Mouse (Mus musculus): ENCODE measurements at regions not wholly inside any gene's neighbourhood (a gene's known extent, or its start where the extent isn't known, plus 50 kb on each side); places are given as distances from the start of the nearest gene placed in this dataset.

GRCm38 (mm10) chrX:14592793-14593192, 381.8 kb downstream of the H2al1n start:
- no peaks in the 10 kb centered on the region for H3K27me3 ChIP-seq (ENCODE audit: control insufficient read depth, insufficient read depth, low read length)
- no peak overlapping the region for H3K4me2 ChIP-seq (replicated peaks; ENCODE audit: low read depth, low read length)
- no peaks in the 10 kb centered on the region for H3K4me1 ChIP-seq (replicated peaks; ENCODE audit: control insufficient read depth, insufficient read depth, low read length)
- H3K9ac ChIP-seq (ENCODE audit: low read depth, low read length) = no peak overlapping the region
- no peaks in the 10 kb centered on the region for H3K36me3 ChIP-seq (ENCODE audit: control insufficient read depth, insufficient read depth, low read length)
- H3K9me3 ChIP-seq (ENCODE audit: control insufficient read depth, low read length) = no peaks in the 10 kb centered on the region
- no peak overlapping the region for H3K27ac ChIP-seq (ENCODE audit: low read depth, low read length)
- H3K4me3 ChIP-seq (ENCODE audit: low read depth, low read length) = no peak overlapping the region
- WGBS = 60% methylated on average over 1 of the region's 1 CpGs
- DNase-seq (ENCODE audit: low spot score) = no peak
- no peak for ATAC-seq (ENCODE audit: low FRiP score)

- no peak overlapping the region for H3K4me3 ChIP-seq (ENCODE audit: low read depth, low read length)
- DNase-seq (ENCODE audit: low spot score) = no peak
- ATAC-seq (ENCODE audit: low FRiP score) = no peak
- H3K4me2 ChIP-seq (replicated peaks; ENCODE audit: low read depth, low read length) = no peak overlapping the region
- no peaks in the 10 kb centered on the region for H3K4me1 ChIP-seq (replicated peaks; ENCODE audit: control insufficient read depth, insufficient read depth, low read length)
- no peak overlapping the region for H3K27ac ChIP-seq (ENCODE audit: low read depth, low read length)
- no peaks in the 10 kb centered on the region for H3K27me3 ChIP-seq (ENCODE audit: control insufficient read depth, insufficient read depth, low read length)
- H3K9me3 ChIP-seq (ENCODE audit: control insufficient read depth, low read length) = no peaks in the 10 kb centered on the region
- H3K9ac ChIP-seq (ENCODE audit: low read depth, low read length) = no peak overlapping the region
- no peaks in the 10 kb centered on the region for H3K36me3 ChIP-seq (ENCODE audit: control insufficient read depth, insufficient read depth, low read length)
Measured at GRCm38 (mm10) chrX:14596799-14597198, 385.9 kb downstream of the H2al1n start.

GRCm38 (mm10) chrX:14601916-14602315, 391.0 kb downstream of the H2al1n start:
- Histone ChIP-seq H3K27ac (ENCODE audit: low read depth, low read length) (no peak overlapping the region), H3K4me3 (ENCODE audit: low read depth, low read length) (no peak overlapping the region), H3K27me3 (ENCODE audit: control insufficient read depth, insufficient read depth, low read length) (no peaks in the 10 kb centered on the region), H3K9ac (ENCODE audit: low read depth, low read length) (no peak overlapping the region), H3K4me2 (replicated peaks; ENCODE audit: low read depth, low read length) (no peak overlapping the region), H3K4me1 (replicated peaks; ENCODE audit: control insufficient read depth, insufficient read depth, low read length) (no peaks in the 10 kb centered on the region), H3K9me3 (ENCODE audit: control insufficient read depth, low read length) (no peaks in the 10 kb centered on the region), H3K36me3 (ENCODE audit: control insufficient read depth, insufficient read depth, low read length) (no peaks in the 10 kb centered on the region)
- 95% methylated on average over 2 of the region's 2 CpGs for WGBS
- ATAC-seq (ENCODE audit: low FRiP score) (no peak), DNase-seq (ENCODE audit: low spot score) (no peak)

GRCm38 (mm10) chrX:14609196-14609595, 398.2 kb downstream of the H2al1n start:
- Histone ChIP-seq H3K36me3 (ENCODE audit: control insufficient read depth, insufficient read depth, low read length) (no peaks in the 10 kb centered on the region), H3K9ac (ENCODE audit: low read depth, low read length) (no peak overlapping the region), H3K4me3 (ENCODE audit: low read depth, low read length) (no peak overlapping the region), H3K27me3 (ENCODE audit: control insufficient read depth, insufficient read depth, low read length) (no peaks in the 10 kb centered on the region), H3K27ac (ENCODE audit: low read depth, low read length) (no peak overlapping the region), H3K9me3 (ENCODE audit: control insufficient read depth, low read length) (no peaks in the 10 kb centered on the region), H3K4me1 (replicated peaks; ENCODE audit: control insufficient read depth, insufficient read depth, low read length) (no peaks in the 10 kb centered on the region), H3K4me2 (replicated peaks; ENCODE audit: low read depth, low read length) (no peak overlapping the region)
- WGBS = 81% methylated on average over 1 of the region's 1 CpGs
- DNase-seq (ENCODE audit: low spot score) = no peak
- no peak for ATAC-seq (ENCODE audit: low FRiP score)

GRCm38 (mm10) chrX:14628267-14628901, 417.4 kb downstream of the H2al1n start:
- no peaks in the 10 kb centered on the region for H3K4me1 ChIP-seq (replicated peaks; ENCODE audit: control insufficient read depth, insufficient read depth, low read length)
- ATAC-seq (ENCODE audit: low FRiP score) (peak; percentile 45; the same call in 1 of the 2 replicates), DNase-seq (ENCODE audit: low spot score) (peak; percentile 9)
- H3K27me3 ChIP-seq (ENCODE audit: control insufficient read depth, insufficient read depth, low read length) = no peaks in the 10 kb centered on the region
- WGBS = 44% methylated on average over 10 of the region's 10 CpGs
- H3K36me3 ChIP-seq (ENCODE audit: control insufficient read depth, insufficient read depth, low read length) = no peaks in the 10 kb centered on the region
- no peak overlapping the region for H3K4me2 ChIP-seq (replicated peaks; ENCODE audit: low read depth, low read length)
- H3K9me3 ChIP-seq (ENCODE audit: control insufficient read depth, low read length) = no peaks in the 10 kb centered on the region
- no peak overlapping the region for H3K9ac ChIP-seq (ENCODE audit: low read depth, low read length)
- no peak overlapping the region for H3K27ac ChIP-seq (ENCODE audit: low read depth, low read length)
- H3K4me3 ChIP-seq (ENCODE audit: low read depth, low read length) = no peak overlapping the region

DNA sequence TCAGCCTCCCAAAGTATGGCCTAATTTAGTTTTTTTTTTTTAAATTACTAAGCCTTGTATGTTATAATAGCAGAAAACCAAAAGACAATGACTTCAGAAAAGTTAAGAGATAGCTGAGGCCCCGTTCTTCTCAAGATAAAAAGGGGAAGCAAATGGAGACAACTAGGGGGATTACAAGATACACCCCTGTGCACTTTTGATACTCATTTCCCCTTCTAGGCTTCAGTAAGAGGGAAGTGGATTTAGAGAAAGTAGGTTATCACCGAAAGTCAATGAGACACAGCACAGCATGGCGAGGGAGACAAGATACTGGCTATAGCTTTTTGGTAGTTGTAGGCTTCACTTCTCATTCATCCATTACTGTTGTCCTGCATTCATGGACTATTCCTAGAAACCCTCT, 428.4 kb downstream of the H2al1n start:
- WGBS = 96% methylated on average over 3 of the region's 3 CpGs
- ATAC-seq (ENCODE audit: low FRiP score) = no peak

GRCm38 (mm10) chrX:14664852-14665251, 453.9 kb downstream of the H2al1n start:
- no peak overlapping the region for H3K9ac ChIP-seq (ENCODE audit: low read depth, low read length)
- H3K4me3 ChIP-seq (ENCODE audit: low read depth, low read length) = no peak overlapping the region
- peak; percentile 66; the same call in 1 of the 2 replicates for ATAC-seq (ENCODE audit: low FRiP score)
- peak; percentile 17 for DNase-seq (ENCODE audit: low spot score)
- H3K9me3 ChIP-seq (ENCODE audit: control insufficient read depth, low read length) = no peaks in the 10 kb centered on the region
- 58% methylated on average over 3 of the region's 3 CpGs for WGBS
- no peaks in the 10 kb centered on the region for H3K4me1 ChIP-seq (replicated peaks; ENCODE audit: control insufficient read depth, insufficient read depth, low read length)
- no peak overlapping the region for H3K4me2 ChIP-seq (replicated peaks; ENCODE audit: low read depth, low read length)
- no peaks in the 10 kb centered on the region for H3K27me3 ChIP-seq (ENCODE audit: control insufficient read depth, insufficient read depth, low read length)
- no peaks in the 10 kb centered on the region for H3K36me3 ChIP-seq (ENCODE audit: control insufficient read depth, insufficient read depth, low read length)
- H3K27ac ChIP-seq (ENCODE audit: low read depth, low read length) = no peak overlapping the region

More for the DNA sequence above, 428.4 kb downstream of the H2al1n start:
- no peak for DNase-seq (ENCODE audit: low spot score)
- Histone ChIP-seq H3K9ac (ENCODE audit: low read depth, low read length) (no peak overlapping the region), H3K4me1 (replicated peaks; ENCODE audit: control insufficient read depth, insufficient read depth, low read length) (no peaks in the 10 kb centered on the region), H3K27me3 (ENCODE audit: control insufficient read depth, insufficient read depth, low read length) (no peaks in the 10 kb centered on the region), H3K9me3 (ENCODE audit: control insufficient read depth, low read length) (no peaks in the 10 kb centered on the region), H3K4me3 (ENCODE audit: low read depth, low read length) (no peak overlapping the region), H3K4me2 (replicated peaks; ENCODE audit: low read depth, low read length) (no peak overlapping the region), H3K36me3 (ENCODE audit: control insufficient read depth, insufficient read depth, low read length) (no peaks in the 10 kb centered on the region), H3K27ac (ENCODE audit: low read depth, low read length) (no peak overlapping the region)

GRCm38 (mm10) chrX:14696375-14696774, 485.4 kb downstream of the H2al1n start:
- DNase-seq (ENCODE audit: low spot score) (no peak), ATAC-seq (ENCODE audit: low FRiP score) (no peak)
- 81% methylated on average over 2 of the region's 2 CpGs for WGBS
- Histone ChIP-seq H3K27ac (ENCODE audit: low read depth, low read length) (no peak overlapping the region), H3K27me3 (ENCODE audit: control insufficient read depth, insufficient read depth, low read length) (no peaks in the 10 kb centered on the region), H3K4me1 (replicated peaks; ENCODE audit: control insufficient read depth, insufficient read depth, low read length) (no peaks in the 10 kb centered on the region), H3K9me3 (ENCODE audit: control insufficient read depth, low read length) (no peaks in the 10 kb centered on the region), H3K4me3 (ENCODE audit: low read depth, low read length) (no peak overlapping the region), H3K4me2 (replicated peaks; ENCODE audit: low read depth, low read length) (no peak overlapping the region), H3K9ac (ENCODE audit: low read depth, low read length) (no peak overlapping the region), H3K36me3 (ENCODE audit: control insufficient read depth, insufficient read depth, low read length) (no peaks in the 10 kb centered on the region)

DNA sequence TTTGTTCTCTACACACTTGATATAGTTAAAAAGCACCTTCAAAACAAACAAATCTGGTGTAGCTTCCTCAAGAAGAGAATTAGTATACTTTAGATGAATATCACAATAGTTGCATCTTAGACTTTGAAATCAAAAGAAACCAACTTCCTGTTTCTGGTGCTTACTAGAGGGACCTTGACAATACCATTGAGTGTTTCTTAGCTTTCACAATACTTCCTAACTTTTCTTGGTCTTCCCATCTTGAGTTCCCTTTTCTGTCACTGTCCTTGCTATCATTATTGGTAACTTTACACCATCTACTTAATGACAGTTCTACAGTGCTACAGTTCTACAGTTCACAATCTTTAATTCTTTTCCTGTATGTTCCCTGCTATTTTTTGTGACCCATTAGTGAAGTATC, 528.1 kb downstream of the H2al1n start:
- H3K27me3 ChIP-seq (ENCODE audit: control insufficient read depth, insufficient read depth, low read length) = no peaks in the 10 kb centered on the region
- H3K9me3 ChIP-seq (ENCODE audit: control insufficient read depth, low read length) = no peaks in the 10 kb centered on the region
- no peaks in the 10 kb centered on the region for H3K4me1 ChIP-seq (replicated peaks; ENCODE audit: control insufficient read depth, insufficient read depth, low read length)
- DNase-seq (ENCODE audit: low spot score) (no peak), ATAC-seq (ENCODE audit: low FRiP score) (no peak)
- H3K4me3 ChIP-seq (ENCODE audit: low read depth, low read length) = no peak overlapping the region
- H3K36me3 ChIP-seq (ENCODE audit: control insufficient read depth, insufficient read depth, low read length) = no peaks in the 10 kb centered on the region
- no peak overlapping the region for H3K27ac ChIP-seq (ENCODE audit: low read depth, low read length)
- H3K4me2 ChIP-seq (replicated peaks; ENCODE audit: low read depth, low read length) = no peak overlapping the region
- no peak overlapping the region for H3K9ac ChIP-seq (ENCODE audit: low read depth, low read length)
